Mouse (Mus musculus) G1E (cell line): ENCODE data around the gene Runx3.
A peak's percentile ranks its signal among the peaks of the same experiment; 100 is the strongest.

Experiments used
- CTCF ChIP-seq: IDR thresholded peaks from 2 replicates; pipeline ENCODE4 v1.5.1; 2012; ENCODE audit warnings: low read depth, low read length, inconsistent platforms, mixed read lengths
- GATA1 ChIP-seq: IDR thresholded peaks from 2 replicates; pipeline ENCODE4 v1.6.1; 2012; ENCODE audit warnings: borderline replicate concordance, low read length, inconsistent platforms, mixed read lengths
- GATA2 ChIP-seq: IDR thresholded peaks from 2 replicates; pipeline ENCODE4 v1.6.1; 2012; ENCODE audit warnings: low read depth, low read length, inconsistent platforms, borderline replicate concordance
- TAL1 ChIP-seq: conservative IDR thresholded peaks from 2 replicates; pipeline ENCODE4 v1.6.1; 2012; ENCODE audit warnings: low read depth, low read length, inconsistent platforms, mixed read lengths

DNA sequence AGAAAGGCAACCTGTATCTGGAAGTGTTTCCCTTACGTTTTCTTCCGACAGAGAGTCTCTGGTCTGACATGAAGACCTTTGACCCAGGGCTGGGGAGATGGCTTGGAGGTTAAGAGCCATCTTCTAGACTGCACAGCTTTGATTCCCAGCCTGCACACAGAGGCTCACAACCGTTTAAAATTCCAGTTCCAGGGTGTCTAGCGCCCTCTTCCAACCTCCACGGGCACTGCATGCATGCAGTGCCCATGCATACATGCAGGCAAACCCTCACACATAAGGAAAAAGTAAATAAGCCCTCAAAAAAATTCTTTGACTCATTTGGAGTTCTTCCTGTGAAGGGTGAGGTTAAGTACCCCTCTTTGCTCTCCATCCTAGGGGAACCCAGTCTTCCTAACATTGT is 5.9 kb downstream of the Runx3 start:
- TF ChIP-seq CTCF (0 out of 2 replicates have a peak, but pooled peaks have one; percentile 9), TAL1 (no peak), GATA1 (no peak), GATA2 (no peak)
